Mouse (Mus musculus): ENCODE measurements around the gene 1700057G04Rik. TPM values are rescaled to one million over a fixed set of nuclear protein-coding genes. Genes with fewer than 3 reads are reported as not detected.

Gene 1700057G04Rik
- total RNA-seq, 1 experiment, result not detected

DNA sequence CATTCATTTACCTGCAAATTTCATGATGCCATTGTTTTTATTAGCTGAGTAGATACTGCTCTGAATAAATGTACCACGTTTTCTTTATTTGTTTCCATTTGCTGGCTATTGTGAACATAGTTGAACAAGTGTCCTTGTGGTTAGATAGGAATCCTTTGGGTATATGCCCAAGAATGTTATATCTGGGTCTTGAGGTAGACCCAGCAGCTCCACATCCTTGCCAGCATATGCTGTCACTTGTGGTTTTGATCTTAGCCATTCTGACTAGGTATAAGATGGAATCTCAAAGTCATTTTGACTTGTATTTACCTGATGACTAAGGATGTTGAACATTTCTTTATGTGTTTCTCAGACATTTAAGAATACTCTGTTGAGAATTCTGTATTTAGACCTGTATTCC, 77.7 kb downstream of the 1700057G04Rik start:
- Histone ChIP-seq H3K27ac (ENCODE audit: insufficient read depth, low read depth, low read length, poor library complexity, severe bottlenecking) (no peak overlapping the region), H3K36me3 (ENCODE audit: control insufficient read depth, insufficient read depth, low read length, poor library complexity, severe bottlenecking) (no peaks in the 10 kb centered on the region), H3K9ac (ENCODE audit: insufficient read depth, low read depth, low read length, poor library complexity, severe bottlenecking) (no peak overlapping the region), H3K4me3 (ENCODE audit: insufficient read depth in 1 of 2, low read depth in 1 of 2, low read length in 2 of 2, poor library complexity in 1 of 2, severe bottlenecking in 1 of 2) (no peak overlapping the region), H3K4me1 (ENCODE audit: control insufficient read depth in 2 of 2, insufficient read depth in 2 of 2, low read length in 2 of 2, poor library complexity in 1 of 2) (no peaks in the 10 kb centered on the region), H3K9me3 (ENCODE audit: control insufficient read depth, insufficient read depth, low read depth, low read length) (no peaks in the 10 kb centered on the region)
- in situ Hi-C loops (cut with MboI; ENCODE audit: low sequenced_read_pairs in 2 of 2, unreplicated experiment in 2 of 2), result no loop called here
- TF ChIP-seq HCFC1 (IDR thresholded peaks at IDR 0.05; ENCODE audit: borderline replicate concordance, insufficient read depth, low read length), result no peak
- no peak for TF ChIP-seq ZC3H11A (IDR thresholded peaks at IDR 0.05; ENCODE audit: borderline replicate concordance, low read depth, low read length)
- TF ChIP-seq MAFK (IDR thresholded peaks at IDR 0.05; ENCODE audit: insufficient read depth, low read depth, low read length), result no peak
- no peak for TF ChIP-seq CHD2 (IDR thresholded peaks at IDR 0.05; ENCODE audit: low read depth, low read length)
- DNase-seq (ENCODE audit: low read depth, low spot score), result no peak

DNA sequence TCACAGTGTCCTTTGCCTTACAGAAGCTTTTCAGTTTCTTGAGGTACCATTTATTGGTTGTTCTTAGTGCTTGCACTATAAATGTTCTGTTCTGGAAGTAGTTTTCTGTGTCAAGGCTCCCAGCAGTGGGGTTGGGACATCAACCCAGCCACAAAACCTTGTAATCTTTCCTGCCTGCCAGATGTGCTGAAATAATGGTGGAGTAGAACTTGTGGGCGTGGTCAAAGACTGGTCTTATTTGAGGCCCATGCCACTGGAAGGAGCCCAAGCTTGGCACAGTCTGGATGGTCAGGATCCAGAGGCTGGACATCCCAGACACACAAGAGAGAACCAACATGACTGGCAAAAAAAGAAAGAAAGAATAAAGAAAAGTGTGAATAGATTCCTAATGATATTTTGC, 78.2 kb downstream of the 1700057G04Rik start:
- in situ Hi-C loops (cut with MboI; ENCODE audit: low sequenced_read_pairs in 2 of 2, unreplicated experiment in 2 of 2), result no loop called here
- no peak for TF ChIP-seq ZC3H11A (IDR thresholded peaks at IDR 0.05; ENCODE audit: borderline replicate concordance, low read depth, low read length)
- no peak for TF ChIP-seq CHD2 (IDR thresholded peaks at IDR 0.05; ENCODE audit: low read depth, low read length)
- TF ChIP-seq MAFK (IDR thresholded peaks at IDR 0.05; ENCODE audit: insufficient read depth, low read depth, low read length), result no peak
- no peak for TF ChIP-seq ZNF384 (IDR thresholded peaks at IDR 0.05; ENCODE audit: low read depth, low read length)
- no peak for TF ChIP-seq HCFC1 (IDR thresholded peaks at IDR 0.05; ENCODE audit: borderline replicate concordance, insufficient read depth, low read length)
- no peak for DNase-seq (ENCODE audit: low read depth, low spot score)
- Histone ChIP-seq H3K36me3 (ENCODE audit: control insufficient read depth, insufficient read depth, low read length, poor library complexity, severe bottlenecking) (no peaks in the 10 kb centered on the region), H3K27ac (ENCODE audit: insufficient read depth, low read depth, low read length, poor library complexity, severe bottlenecking) (no peak overlapping the region), H3K9me3 (ENCODE audit: control insufficient read depth, insufficient read depth, low read depth, low read length) (no peaks in the 10 kb centered on the region), H3K4me3 (ENCODE audit: insufficient read depth in 1 of 2, low read depth in 1 of 2, low read length in 2 of 2, poor library complexity in 1 of 2, severe bottlenecking in 1 of 2) (no peak overlapping the region), H3K4me1 (ENCODE audit: control insufficient read depth in 2 of 2, insufficient read depth in 2 of 2, low read length in 2 of 2, poor library complexity in 1 of 2) (no peaks in the 10 kb centered on the region), H3K9ac (ENCODE audit: insufficient read depth, low read depth, low read length, poor library complexity, severe bottlenecking) (no peak overlapping the region)

DNA sequence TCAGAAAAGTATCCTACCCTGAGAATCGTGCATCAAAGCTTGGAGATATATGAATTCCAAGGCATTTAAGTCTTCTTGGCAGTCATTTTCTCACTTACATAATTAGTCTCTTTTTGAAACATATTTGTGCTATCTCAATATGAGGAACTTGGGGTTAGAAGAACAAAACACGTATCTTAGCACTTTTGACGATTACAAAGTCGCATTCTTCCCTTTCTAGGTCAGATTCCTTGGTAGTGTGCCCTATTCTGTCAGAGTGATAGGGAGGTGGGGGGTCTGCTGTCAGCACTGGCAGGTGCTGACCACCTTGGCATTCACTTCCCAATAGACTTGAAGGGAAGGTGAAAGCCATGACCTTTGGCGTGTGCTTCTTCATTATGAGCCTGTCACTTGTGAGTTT, 93.5 kb downstream of the 1700057G04Rik start:
- no peak for DNase-seq (ENCODE audit: low read depth, low spot score)
- in situ Hi-C loops (cut with MboI; ENCODE audit: low sequenced_read_pairs in 2 of 2, unreplicated experiment in 2 of 2), result no loop called here
- 0 out of 2 replicates have a peak, but pooled peaks cover 3% of the 10 kb centered on the region for H3K9me3 ChIP-seq (ENCODE audit: control insufficient read depth, insufficient read depth, low read depth, low read length)
- H3K4me3 ChIP-seq (ENCODE audit: insufficient read depth in 1 of 2, low read depth in 1 of 2, low read length in 2 of 2, poor library complexity in 1 of 2, severe bottlenecking in 1 of 2), result no peak overlapping the region
- H3K4me1 ChIP-seq (ENCODE audit: control insufficient read depth in 2 of 2, insufficient read depth in 2 of 2, low read length in 2 of 2, poor library complexity in 1 of 2), result no peaks in the 10 kb centered on the region
- no peaks in the 10 kb centered on the region for H3K36me3 ChIP-seq (ENCODE audit: control insufficient read depth, insufficient read depth, low read length, poor library complexity, severe bottlenecking)
- H3K9ac ChIP-seq (ENCODE audit: insufficient read depth, low read depth, low read length, poor library complexity, severe bottlenecking), result no peak overlapping the region
- H3K27ac ChIP-seq (ENCODE audit: insufficient read depth, low read depth, low read length, poor library complexity, severe bottlenecking), result no peak overlapping the region
- TF ChIP-seq CHD2 (IDR thresholded peaks at IDR 0.05; ENCODE audit: low read depth, low read length), result no peak
- no peak for TF ChIP-seq ZNF384 (IDR thresholded peaks at IDR 0.05; ENCODE audit: low read depth, low read length)
- no peak for TF ChIP-seq HCFC1 (IDR thresholded peaks at IDR 0.05; ENCODE audit: borderline replicate concordance, insufficient read depth, low read length)
- no peak for TF ChIP-seq ZC3H11A (IDR thresholded peaks at IDR 0.05; ENCODE audit: borderline replicate concordance, low read depth, low read length)
- TF ChIP-seq MAFK (IDR thresholded peaks at IDR 0.05; ENCODE audit: insufficient read depth, low read depth, low read length), result no peak

Other genes with a start within 250 kb of the 1700057G04Rik start
- gene Plscr5, start 116.4 kb upstream of the 1700057G04Rik start, total RNA-seq (2012; rRNA removed), result not detected in 2 replicates
- 12.2 and 22.2 TPM in 2 replicates for gene Plscr1, start 59.6 kb upstream of the 1700057G04Rik start, total RNA-seq (2012; rRNA removed)
- 0.32 and 1.7 TPM in 2 replicates for gene Plscr2, start 33.8 kb upstream of the 1700057G04Rik start, total RNA-seq (2012; rRNA removed)
- 0.09 TPM in 1 of 2 replicates, not detected in the other for gene Plscr4, start 148.0 kb downstream of the 1700057G04Rik start, total RNA-seq (2012; rRNA removed)
- 97.7 and 98.7 TPM in 2 replicates for gene Plod2, start 232.8 kb downstream of the 1700057G04Rik start, total RNA-seq (2012; rRNA removed)

Data from ES-E14 (cell line).